Comparison of ENCODE assay signal across 8 mouse cellular contexts in genomic region chrX:36808318-36808683, GRCm38 (mm10). TPM values are rescaled to one million over a fixed set of nuclear protein-coding genes. Genes with fewer than 3 reads are reported as not detected.
DNase-seq lines count a peak whose midpoint lies in the region; ATAC-seq lines count a peak whose summit lies in the region.

No protein-coding gene starts in this region.

- peak overlapping the region; percentile 58 for H3K4me2 ChIP-seq in limb, embryonic 13.5 days (replicated peaks)
- peak overlapping the region; percentile 35 for H3K4me2 ChIP-seq in stomach, embryonic 14.5 days (replicated peaks; ENCODE audit: low read depth, low read length)

- H3K4me1 ChIP-seq in megakaryocyte, embryonic 14.5 days: peaks cover 13% of the 10 kb centered on the region
- no peaks in the 10 kb centered on the region for H3K4me1 ChIP-seq in limb, embryonic 13.5 days
- H3K4me1 ChIP-seq in stomach, embryonic 14.5 days (ENCODE audit: control insufficient read depth, insufficient read depth, low read length): no peaks in the 10 kb centered on the region

- H3K9ac ChIP-seq in limb, embryonic 13.5 days: no peak overlapping the region
- H3K9ac ChIP-seq in stomach, embryonic 14.5 days (replicated peaks; ENCODE audit: low read depth, low read length): no peak overlapping the region

- H3K27ac ChIP-seq in limb, embryonic 13.5 days: peak overlapping the region; percentile 48; the same call in 1 of the 2 replicates
- H3K27ac ChIP-seq in stomach, embryonic 14.5 days (ENCODE audit: low read length): no peak overlapping the region

- H3K9me3 ChIP-seq in megakaryocyte, embryonic 14.5 days: no peaks in the 10 kb centered on the region
- H3K9me3 ChIP-seq in limb, embryonic 13.5 days: no peaks in the 10 kb centered on the region
- no peaks in the 10 kb centered on the region for H3K9me3 ChIP-seq in stomach, embryonic 14.5 days (ENCODE audit: control insufficient read depth, low read depth, low read length)

- no peaks in the 10 kb centered on the region for H3K36me3 ChIP-seq in megakaryocyte, embryonic 14.5 days (replicated peaks; ENCODE audit: low read length)
- H3K36me3 ChIP-seq in limb, embryonic 13.5 days: no peaks in the 10 kb centered on the region
- H3K36me3 ChIP-seq in stomach, embryonic 14.5 days (ENCODE audit: control insufficient read depth, insufficient read depth, low read length): no peaks in the 10 kb centered on the region

- peak overlapping the region; percentile 91 for H3K4me3 ChIP-seq in megakaryocyte, embryonic 14.5 days (replicated peaks)
- peak overlapping the region; percentile 43 for H3K4me3 ChIP-seq in limb, embryonic 13.5 days
- peak overlapping the region; percentile 21; the same call in 1 of the 2 replicates for H3K4me3 ChIP-seq in stomach, embryonic 14.5 days (ENCODE audit: low read depth, low read length)

- DNase-seq in cerebellum, adult 9-11 months: peak; percentile 31
- DNase-seq in cerebellum, adult 11-12 months: no peak
- DNase-seq in gastrocnemius, adult 18-20 months (ENCODE audit: low spot score): no peak
- DNase-seq in gastrocnemius, postnatal 4 days (ENCODE audit: low spot score in 2 of 2): no peak

- 65% methylated on average over 6 of the region's 6 CpGs for WGBS in limb, embryonic 13.5 days
- WGBS in stomach, embryonic 14.5 days: 62% methylated on average over 6 of the region's 6 CpGs

- H3K27me3 ChIP-seq in megakaryocyte, embryonic 14.5 days (replicated peaks): peaks cover 2% of the 10 kb centered on the region
- H3K27me3 ChIP-seq in limb, embryonic 13.5 days: no peaks in the 10 kb centered on the region
- H3K27me3 ChIP-seq in stomach, embryonic 14.5 days (ENCODE audit: control insufficient read depth, insufficient read depth, low read length): no peaks in the 10 kb centered on the region

- ATAC-seq in megakaryocyte, adult 5-6 weeks (ENCODE audit: poor library complexity, severe bottlenecking): no peak
- ATAC-seq in limb, embryonic 13.5 days (ENCODE audit: low FRiP score, low read depth): no peak
- ATAC-seq in stomach, embryonic 14.5 days (ENCODE audit: insufficient number of reproducible peaks, insufficient read depth, low FRiP score, low read depth): no peak

RNA-seq across cellular contexts. Expression of gene Slc25a5, which starts 12.8 kb away (rescaled TPM):
- polyA plus RNA-seq in megakaryocyte, embryonic 14.5 days (2012; ENCODE audit: insufficient read depth, low replicate concordance): 5.3 and 23.0 TPM in 2 replicates
- total RNA-seq in megakaryocyte, adult 5-6 weeks (2015): 699 and 817 TPM in 2 replicates
- 576 and 610 TPM in 2 replicates for total RNA-seq in megakaryocyte, adult 5-6 weeks (2017)
- 445 and 463 TPM in 2 replicates for polyA plus RNA-seq in limb, embryonic 13.5 days (2015; fragmentation: Nextera tagmentation; extraction: Ambion mirVana)
- polyA plus RNA-seq in stomach, embryonic 14.5 days (2014; fragmentation: Nextera tagmentation; extraction: Ambion mirVana): 560 and 599 TPM in 2 replicates
- total RNA-seq in gastrocnemius, adult 18-20 months (2021): 10 to 100 TPM; 58.6 to 65.0 TPM
- 100 to 1,000 TPM; 291 to 333 TPM for total RNA-seq in gastrocnemius, postnatal 4 days (2021)

Comparison
In these comparisons a context has a peak if more than half of its experiments do, and no peak if none do; other contexts are left out.
1. RNA of gene Slc25a5, which starts 12.8 kb away (total RNA-seq): 576 to 817 TPM in megakaryocyte, adult 5-6 weeks and 291 to 333 TPM in gastrocnemius, postnatal 4 days; 58.6 to 65.0 TPM in gastrocnemius, adult 18-20 months; every median in the first group is over 4 times any median in the second.
2. H3K4me3 ChIP-seq: peak in every context shown above with its lines; median percentile 91 in megakaryocyte, embryonic 14.5 days; 43 in limb, embryonic 13.5 days; 21 in stomach, embryonic 14.5 days.